Mouse (Mus musculus) lung, adult 2 months (tissue): ENCODE results near the gene Iqgap3.

Experiments used
- CTCF ChIP-seq: fragments of 200-500 bp; IDR thresholded peaks from 2 replicates; pipeline ENCODE4 v1.5.1; 2011; ENCODE audit warnings: mild to moderate bottlenecking, low read length, control low read depth; ENCODE audit not compliant: insufficient read depth
- POLR2A ChIP-seq: fragments of 200-500 bp; IDR thresholded peaks from 2 replicates; pipeline ENCODE4 v1.6.1; 2011; ENCODE audit warnings: low read depth, mild to moderate bottlenecking, control low read depth, low read length, borderline replicate concordance; ENCODE audit errors: extremely low read depth

GRCm38 (mm10) chr3:88150061-88150998 lies 68.6 kb downstream of the Iqgap3 start:
- TF ChIP-seq CTCF (no peak), POLR2A (no peak)
